Mouse (Mus musculus): ENCODE results near the gene Wwtr1. TPM values are rescaled to one million over a fixed set of nuclear protein-coding genes. Genes with fewer than 3 reads are reported as not detected.

The Wwtr1 gene
- polyA plus RNA-seq, 1 experiment from 2014 or later, result 7.2 TPM

DNA sequence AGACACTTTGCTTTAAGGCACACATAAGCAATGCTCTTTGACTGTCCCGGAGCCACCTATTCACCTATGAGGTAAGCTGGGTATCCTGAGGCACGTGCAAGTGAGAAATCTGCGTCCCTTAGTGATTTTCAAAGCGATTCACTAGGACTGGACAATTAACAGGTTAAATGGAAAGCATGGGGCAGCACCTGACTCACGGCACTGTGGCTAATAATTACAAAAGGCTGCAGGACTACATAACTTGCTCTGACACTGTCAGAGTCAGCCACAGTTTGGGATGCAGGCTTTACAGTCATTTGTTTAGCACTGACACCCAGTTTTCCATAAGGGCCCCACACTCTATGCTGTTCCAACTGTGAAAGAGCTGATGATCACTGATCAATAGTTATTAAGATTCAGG, 9.1 kb downstream of the Wwtr1 start:
- H3K9me3 ChIP-seq (ENCODE audit: control insufficient read depth, low read length), result no peaks in the 10 kb centered on the region
- ATAC-seq (ENCODE audit: low FRiP score, low TSS enrichment) (no peak), DNase-seq (no peak)
- H3K4me2 ChIP-seq (ENCODE audit: low read length), result no peak overlapping the region
- no peak overlapping the region for H3K27ac ChIP-seq (replicated peaks; ENCODE audit: low read depth, low read length)
- no peaks in the 10 kb centered on the region for H3K36me3 ChIP-seq (ENCODE audit: control insufficient read depth, insufficient read depth, low read length)
- H3K4me1 ChIP-seq (ENCODE audit: control insufficient read depth, insufficient read depth, low read length), result no peaks in the 10 kb centered on the region
- H3K9ac ChIP-seq (replicated peaks; ENCODE audit: low read length), result no peak overlapping the region
- no peaks in the 10 kb centered on the region for H3K27me3 ChIP-seq (ENCODE audit: control insufficient read depth, insufficient read depth, low read length)
- H3K4me3 ChIP-seq (replicated peaks; ENCODE audit: low read depth, low read length), result no peak overlapping the region
- 86% methylated on average over 5 of the region's 5 CpGs for WGBS

DNA sequence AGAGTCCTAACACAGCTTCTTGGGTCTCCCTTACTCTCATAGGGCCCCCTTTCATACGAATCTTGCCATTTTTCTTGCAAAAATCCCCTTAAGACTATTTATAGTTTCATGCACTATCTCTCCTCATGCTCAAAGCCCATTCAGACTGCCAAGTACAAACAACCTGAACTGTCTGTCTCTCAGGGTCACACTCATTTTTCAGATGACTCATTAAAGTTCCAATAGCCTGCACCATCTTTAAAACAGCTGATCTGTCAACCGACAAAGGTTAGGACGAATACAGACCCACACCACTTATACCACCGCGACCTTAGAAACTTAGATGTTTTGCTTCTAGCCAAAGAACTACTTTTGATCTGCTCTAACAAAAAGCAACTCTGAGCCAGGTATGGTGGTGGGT, 12.1 kb downstream of the Wwtr1 start:
- ATAC-seq (ENCODE audit: low FRiP score, low TSS enrichment) (no peak), DNase-seq (no peak)
- no peak overlapping the region for H3K27ac ChIP-seq (replicated peaks; ENCODE audit: low read depth, low read length)
- H3K36me3 ChIP-seq (ENCODE audit: control insufficient read depth, insufficient read depth, low read length), result no peaks in the 10 kb centered on the region
- H3K9ac ChIP-seq (replicated peaks; ENCODE audit: low read length), result no peak overlapping the region
- H3K4me2 ChIP-seq (ENCODE audit: low read length), result no peak overlapping the region
- H3K4me1 ChIP-seq (ENCODE audit: control insufficient read depth, insufficient read depth, low read length), result no peaks in the 10 kb centered on the region
- no peak overlapping the region for H3K4me3 ChIP-seq (replicated peaks; ENCODE audit: low read depth, low read length)
- WGBS, result 95% methylated on average over 5 of the region's 5 CpGs
- H3K27me3 ChIP-seq (ENCODE audit: control insufficient read depth, insufficient read depth, low read length), result no peaks in the 10 kb centered on the region
- no peaks in the 10 kb centered on the region for H3K9me3 ChIP-seq (ENCODE audit: control insufficient read depth, low read length)

DNA sequence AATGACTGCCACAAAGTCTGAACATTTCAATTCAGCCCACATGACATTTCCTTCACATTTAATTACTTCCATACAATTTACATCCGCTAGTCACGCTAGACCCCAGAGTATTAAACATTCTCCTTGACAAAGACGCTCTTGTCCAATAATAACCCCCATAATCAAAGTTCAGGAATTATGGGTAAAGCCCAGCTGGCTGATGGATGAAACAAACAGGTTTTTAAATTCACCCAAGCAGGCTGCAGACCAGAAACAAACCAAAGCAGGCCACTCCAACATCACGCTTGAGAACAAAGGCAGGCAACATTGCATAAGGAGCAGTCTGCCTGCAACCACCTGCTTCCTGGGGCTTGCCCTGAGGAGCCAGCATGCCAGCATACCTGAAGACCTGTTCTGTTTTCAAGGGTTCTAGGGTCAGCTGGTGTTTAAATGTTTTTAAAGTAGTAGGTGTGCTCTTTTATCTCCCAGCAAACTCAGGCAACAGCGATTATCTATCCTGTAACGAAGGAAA, 12.7 kb downstream of the Wwtr1 start:
- Histone ChIP-seq H3K9ac (replicated peaks; ENCODE audit: low read length) (no peak overlapping the region), H3K4me3 (replicated peaks; ENCODE audit: low read depth, low read length) (no peak overlapping the region), H3K27me3 (ENCODE audit: control insufficient read depth, insufficient read depth, low read length) (no peaks in the 10 kb centered on the region), H3K36me3 (ENCODE audit: control insufficient read depth, insufficient read depth, low read length) (no peaks in the 10 kb centered on the region), H3K4me1 (ENCODE audit: control insufficient read depth, insufficient read depth, low read length) (no peaks in the 10 kb centered on the region), H3K9me3 (ENCODE audit: control insufficient read depth, low read length) (no peaks in the 10 kb centered on the region), H3K27ac (replicated peaks; ENCODE audit: low read depth, low read length) (no peak overlapping the region), H3K4me2 (ENCODE audit: low read length) (no peak overlapping the region)
- no peak for DNase-seq
- ATAC-seq (ENCODE audit: low FRiP score, low TSS enrichment), result peak; percentile 31; the same call in 1 of the 2 replicates
- WGBS, result 61% methylated on average over 6 of the region's 6 CpGs

DNA sequence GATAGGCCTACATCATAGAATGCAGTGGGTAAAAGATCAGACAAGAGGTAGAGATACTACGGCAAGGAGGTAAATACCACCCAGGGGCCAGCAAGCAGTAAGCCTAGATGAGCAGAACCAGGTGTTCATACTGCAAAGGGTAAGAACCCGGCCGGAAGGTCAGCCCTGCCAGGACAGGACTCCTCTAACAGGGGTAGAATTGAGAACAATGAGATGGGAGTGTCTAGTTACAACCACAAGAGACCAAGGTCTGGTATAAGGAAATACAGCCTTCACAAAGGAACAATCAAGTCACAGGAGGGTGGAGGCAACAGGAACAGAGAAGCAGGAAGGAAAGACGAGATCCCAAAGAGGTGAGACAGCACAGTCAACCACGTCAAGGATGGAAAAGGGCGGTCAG, 16.9 kb downstream of the Wwtr1 start:
- Histone ChIP-seq H3K27ac (replicated peaks; ENCODE audit: low read depth, low read length) (no peak overlapping the region), H3K9ac (replicated peaks; ENCODE audit: low read length) (no peak overlapping the region), H3K4me2 (ENCODE audit: low read length) (no peak overlapping the region), H3K4me1 (ENCODE audit: control insufficient read depth, insufficient read depth, low read length) (no peaks in the 10 kb centered on the region), H3K27me3 (ENCODE audit: control insufficient read depth, insufficient read depth, low read length) (no peaks in the 10 kb centered on the region), H3K4me3 (replicated peaks; ENCODE audit: low read depth, low read length) (no peak overlapping the region), H3K36me3 (ENCODE audit: control insufficient read depth, insufficient read depth, low read length) (no peaks in the 10 kb centered on the region), H3K9me3 (ENCODE audit: control insufficient read depth, low read length) (no peaks in the 10 kb centered on the region)
- WGBS, result 96% methylated on average over 6 of the region's 6 CpGs
- no peak for DNase-seq
- no peak for ATAC-seq (ENCODE audit: low FRiP score, low TSS enrichment)

DNA sequence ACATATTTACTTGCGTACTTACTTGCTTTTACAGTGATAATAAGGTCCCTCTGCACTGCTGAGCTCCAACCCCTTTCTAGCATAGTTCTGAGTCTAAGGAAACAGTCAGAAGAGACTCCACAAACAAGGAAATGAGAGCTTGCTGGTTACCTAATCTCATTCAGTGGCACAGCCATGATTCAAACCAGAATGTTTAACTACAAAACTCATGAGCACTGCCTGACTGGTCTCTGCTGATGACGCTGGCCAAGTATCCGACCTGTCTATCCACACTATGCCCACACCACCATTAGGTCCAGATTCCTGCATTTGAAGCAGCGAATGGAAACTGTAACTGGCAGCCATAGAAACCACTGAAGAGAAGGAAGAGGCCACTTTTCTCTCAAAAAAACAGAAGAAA, 18.3 kb downstream of the Wwtr1 start:
- Histone ChIP-seq H3K4me2 (ENCODE audit: low read length) (no peak overlapping the region), H3K9me3 (ENCODE audit: control insufficient read depth, low read length) (no peaks in the 10 kb centered on the region), H3K4me1 (ENCODE audit: control insufficient read depth, insufficient read depth, low read length) (no peaks in the 10 kb centered on the region), H3K4me3 (replicated peaks; ENCODE audit: low read depth, low read length) (no peak overlapping the region), H3K27ac (replicated peaks; ENCODE audit: low read depth, low read length) (no peak overlapping the region), H3K9ac (replicated peaks; ENCODE audit: low read length) (no peak overlapping the region), H3K27me3 (ENCODE audit: control insufficient read depth, insufficient read depth, low read length) (no peaks in the 10 kb centered on the region), H3K36me3 (ENCODE audit: control insufficient read depth, insufficient read depth, low read length) (no peaks in the 10 kb centered on the region)
- no peak for ATAC-seq (ENCODE audit: low FRiP score, low TSS enrichment)
- WGBS, result 94% methylated on average over 4 of the region's 4 CpGs
- DNase-seq, result no peak

DNA sequence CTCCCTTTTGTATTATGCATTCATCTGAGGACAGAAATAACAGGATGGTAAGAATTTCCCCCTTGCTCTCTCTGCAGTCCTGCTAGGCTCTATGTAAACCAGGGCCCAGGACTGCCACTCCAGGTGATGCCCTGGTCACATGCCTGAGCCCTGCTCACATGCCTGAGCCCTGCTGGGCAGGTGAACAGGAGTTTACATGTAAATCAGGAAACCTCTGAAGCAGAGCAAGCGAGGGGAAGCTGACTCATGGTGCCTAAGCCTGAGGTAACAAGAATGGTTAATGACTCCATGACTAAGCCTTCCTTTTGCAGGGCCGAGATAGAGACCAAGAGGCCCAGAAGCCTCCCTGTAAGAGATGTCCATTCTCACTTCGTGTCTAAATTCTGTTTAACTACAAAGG, 20.1 kb downstream of the Wwtr1 start:
- Histone ChIP-seq H3K27me3 (ENCODE audit: control insufficient read depth, insufficient read depth, low read length) (no peaks in the 10 kb centered on the region), H3K4me2 (ENCODE audit: low read length) (no peak overlapping the region), H3K4me1 (ENCODE audit: control insufficient read depth, insufficient read depth, low read length) (no peaks in the 10 kb centered on the region), H3K9me3 (ENCODE audit: control insufficient read depth, low read length) (no peaks in the 10 kb centered on the region), H3K4me3 (replicated peaks; ENCODE audit: low read depth, low read length) (no peak overlapping the region), H3K36me3 (ENCODE audit: control insufficient read depth, insufficient read depth, low read length) (no peaks in the 10 kb centered on the region), H3K27ac (replicated peaks; ENCODE audit: low read depth, low read length) (no peak overlapping the region), H3K9ac (replicated peaks; ENCODE audit: low read length) (no peak overlapping the region)
- ATAC-seq (ENCODE audit: low FRiP score, low TSS enrichment) (no peak), DNase-seq (no peak)
- 51% methylated on average over 3 of the region's 3 CpGs for WGBS

DNA sequence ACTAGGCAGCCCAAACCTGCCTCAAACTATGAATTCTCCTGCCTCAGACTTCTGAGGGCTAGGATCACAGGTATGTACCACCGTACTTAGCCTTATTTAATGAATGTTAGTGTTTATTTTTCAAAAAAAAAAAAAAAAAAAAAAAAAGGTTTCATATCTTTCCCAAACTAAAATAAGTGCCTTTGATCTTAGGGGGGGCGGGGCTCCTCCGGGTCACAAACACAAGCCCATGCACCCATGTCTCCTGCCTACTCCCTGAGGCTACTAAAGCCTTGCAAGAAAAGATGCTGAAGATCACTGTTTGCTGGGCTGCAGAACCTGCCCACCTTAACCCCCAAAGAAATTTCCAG, 20.8 kb downstream of the Wwtr1 start:
- DNase-seq, result no peak
- Histone ChIP-seq H3K9ac (replicated peaks; ENCODE audit: low read length) (no peak overlapping the region), H3K27me3 (ENCODE audit: control insufficient read depth, insufficient read depth, low read length) (no peaks in the 10 kb centered on the region), H3K27ac (replicated peaks; ENCODE audit: low read depth, low read length) (no peak overlapping the region), H3K9me3 (ENCODE audit: control insufficient read depth, low read length) (no peaks in the 10 kb centered on the region), H3K36me3 (ENCODE audit: control insufficient read depth, insufficient read depth, low read length) (no peaks in the 10 kb centered on the region), H3K4me2 (ENCODE audit: low read length) (no peak overlapping the region), H3K4me1 (ENCODE audit: control insufficient read depth, insufficient read depth, low read length) (no peaks in the 10 kb centered on the region), H3K4me3 (replicated peaks; ENCODE audit: low read depth, low read length) (no peak overlapping the region)
- no peak for ATAC-seq (ENCODE audit: low FRiP score, low TSS enrichment)
- 93% methylated on average over 3 of the region's 3 CpGs for WGBS

DNA sequence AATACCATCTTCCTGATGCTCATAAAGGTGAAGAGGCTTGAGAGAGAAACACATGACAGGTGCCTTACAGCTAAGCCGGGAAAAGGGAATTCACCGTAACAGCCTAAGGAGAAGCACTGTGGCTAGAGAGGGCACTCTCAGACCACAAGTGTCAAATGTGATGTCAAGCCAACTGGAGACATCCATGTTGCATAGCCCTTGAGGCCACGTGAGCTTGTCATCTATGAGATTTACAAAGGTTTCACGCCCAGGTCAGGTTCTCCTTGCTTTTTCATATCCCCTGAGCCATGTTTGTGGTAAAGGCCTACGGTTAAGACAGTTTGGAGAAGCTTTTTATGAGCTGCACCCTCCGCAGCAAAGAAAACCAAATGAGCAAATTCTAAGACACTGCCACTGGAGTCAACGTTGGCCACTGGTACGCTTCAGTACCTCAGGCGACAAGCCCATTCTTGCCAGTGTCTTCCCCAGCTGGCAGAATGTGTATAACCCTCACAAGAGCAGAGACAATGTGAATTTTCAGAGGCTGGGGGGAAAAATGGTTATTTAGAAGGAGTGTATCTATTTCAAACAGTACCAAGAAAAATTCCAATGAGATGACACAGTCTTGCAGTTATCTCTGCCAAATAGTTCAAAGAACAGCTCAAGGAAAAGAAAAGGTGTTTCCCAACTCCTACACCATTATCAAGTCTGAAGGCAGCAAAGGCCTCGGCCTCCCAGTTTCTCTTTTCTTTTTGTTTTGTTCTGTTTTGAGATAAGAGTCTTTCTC, 21.4 kb downstream of the Wwtr1 start:
- H3K4me2 ChIP-seq (ENCODE audit: low read length), result no peak overlapping the region
- no peak overlapping the region for H3K4me3 ChIP-seq (replicated peaks; ENCODE audit: low read depth, low read length)
- no peaks in the 10 kb centered on the region for H3K27me3 ChIP-seq (ENCODE audit: control insufficient read depth, insufficient read depth, low read length)
- 89% methylated on average over 10 of the region's 10 CpGs for WGBS
- no peaks in the 10 kb centered on the region for H3K9me3 ChIP-seq (ENCODE audit: control insufficient read depth, low read length)
- DNase-seq, result no peak
- no peak overlapping the region for H3K9ac ChIP-seq (replicated peaks; ENCODE audit: low read length)
- no peaks in the 10 kb centered on the region for H3K4me1 ChIP-seq (ENCODE audit: control insufficient read depth, insufficient read depth, low read length)
- ATAC-seq (ENCODE audit: low FRiP score, low TSS enrichment), result no peak
- H3K36me3 ChIP-seq (ENCODE audit: control insufficient read depth, insufficient read depth, low read length), result no peaks in the 10 kb centered on the region
- H3K27ac ChIP-seq (replicated peaks; ENCODE audit: low read depth, low read length), result no peak overlapping the region

DNA sequence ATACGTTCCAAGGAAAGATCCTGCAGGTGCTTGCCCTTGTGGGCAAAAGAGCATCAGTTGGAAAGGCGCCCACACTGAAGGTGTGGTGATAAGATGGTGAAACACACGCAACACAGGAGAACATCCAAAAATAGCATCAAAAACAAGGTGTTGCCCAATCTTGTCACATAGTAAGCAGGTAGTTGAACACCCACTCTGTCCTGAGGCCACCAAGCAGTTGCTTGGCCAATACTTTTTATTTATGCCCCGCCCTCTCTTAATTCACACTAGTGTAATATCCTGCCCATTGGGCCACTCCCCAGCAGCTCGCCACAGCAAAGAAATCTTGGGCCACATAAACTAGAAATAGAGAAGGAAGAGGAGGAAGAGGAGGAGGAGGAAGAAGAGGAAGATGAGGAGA, 22.6 kb downstream of the Wwtr1 start:
- Histone ChIP-seq H3K4me3 (replicated peaks; ENCODE audit: low read depth, low read length) (no peak overlapping the region), H3K36me3 (ENCODE audit: control insufficient read depth, insufficient read depth, low read length) (no peaks in the 10 kb centered on the region), H3K4me2 (ENCODE audit: low read length) (no peak overlapping the region), H3K4me1 (ENCODE audit: control insufficient read depth, insufficient read depth, low read length) (no peaks in the 10 kb centered on the region), H3K9me3 (ENCODE audit: control insufficient read depth, low read length) (no peaks in the 10 kb centered on the region), H3K27ac (replicated peaks; ENCODE audit: low read depth, low read length) (no peak overlapping the region), H3K9ac (replicated peaks; ENCODE audit: low read length) (no peak overlapping the region), H3K27me3 (ENCODE audit: control insufficient read depth, insufficient read depth, low read length) (no peaks in the 10 kb centered on the region)
- ATAC-seq (ENCODE audit: low FRiP score, low TSS enrichment) (no peak), DNase-seq (no peak)
- WGBS, result 96% methylated on average over 5 of the region's 5 CpGs
